Mouse (Mus musculus) cerebellum, adult 2 months (tissue): ENCODE data around the gene Zfp385a.

ENCODE experiments used
- CTCF ChIP-seq: fragments of 200-500 bp; IDR thresholded peaks from 2 replicates; pipeline ENCODE4 v1.5.1; 2011; ENCODE audit warnings: low read depth, mild to moderate bottlenecking, control low read depth, low read length, moderate library complexity, borderline replicate concordance; ENCODE audit not compliant: insufficient read depth
- POLR2A ChIP-seq: fragments of 200-500 bp; IDR thresholded peaks from 2 replicates; pipeline ENCODE4 v1.6.1; 2011; ENCODE audit warnings: low read length, control low read depth, borderline replicate concordance; ENCODE audit not compliant: insufficient read depth

DNA sequence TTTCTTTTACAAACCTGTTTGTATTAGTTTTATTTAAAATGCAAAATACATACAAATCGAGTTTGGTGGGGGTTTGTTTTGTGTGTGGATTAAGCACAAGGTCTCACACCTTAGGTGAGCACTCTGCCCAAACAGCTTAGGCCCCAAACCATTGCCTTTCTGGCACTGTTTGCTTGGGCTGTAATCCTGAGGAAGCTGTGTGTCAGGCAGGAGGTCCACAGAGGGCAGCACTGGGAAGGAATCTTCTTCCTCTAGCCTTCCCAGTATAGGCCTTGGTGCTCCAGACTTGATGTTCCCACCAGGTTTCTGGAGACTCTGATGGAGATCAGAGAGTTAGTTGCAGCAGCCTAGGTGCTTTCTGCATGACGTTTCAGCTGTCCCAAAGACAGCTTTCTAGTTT is 55.2 kb downstream of the Zfp385a start:
- TF ChIP-seq CTCF (no peak), POLR2A (no peak)
